In the genomic region with DNA sequence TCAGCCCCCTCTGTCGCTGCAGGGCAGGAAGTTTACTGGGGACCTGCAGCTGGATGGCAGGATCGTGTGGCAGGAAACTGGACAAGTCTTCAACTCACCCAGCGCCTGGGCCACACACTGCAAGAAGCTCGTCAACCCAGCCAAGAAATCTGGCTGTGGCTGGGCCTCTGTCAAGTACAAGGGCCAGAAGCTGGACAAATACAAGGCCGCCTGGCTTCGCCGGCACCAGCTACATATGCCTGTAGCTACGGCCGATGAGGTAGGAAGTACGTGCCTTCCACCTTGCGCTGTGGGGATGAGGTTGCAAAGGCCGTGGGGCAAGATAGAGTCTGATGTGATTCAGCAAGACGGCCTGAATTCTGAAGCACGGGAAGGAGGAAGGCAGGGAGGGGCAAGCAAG, we compare ENCODE assay signal across 8 mouse cellular contexts. TPM values are rescaled to one million over a fixed set of nuclear protein-coding genes. Genes with fewer than 3 reads are reported as not detected.
DNase-seq lines count a peak whose midpoint lies in the region; ATAC-seq and TF ChIP-seq lines count a peak whose summit lies in the region.

No protein-coding gene starts in this region.

- peak overlapping the region; percentile 97 for H3K4me2 ChIP-seq in kidney, embryonic 15.5 days
- peak overlapping the region; percentile 93 for H3K4me2 ChIP-seq in embryonic facial prominence, embryonic 12.5 days (replicated peaks)
- H3K4me2 ChIP-seq in midbrain, postnatal 0 days (ENCODE audit: low read depth, low read length, poor library complexity, severe bottlenecking), result peak overlapping the region; percentile 96

- DNase-seq in kidney, postnatal 4 days, result no peak
- peak; percentile 35 for DNase-seq in induced T-regulatory cell, adult 2 months (ENCODE audit: low read depth)
- DNase-seq in midbrain, postnatal 0 days (ENCODE audit: low spot score), result no peak
- DNase-seq in urinary bladder, adult 18-20 months (ENCODE audit: low spot score in 2 of 2), result no peak
- no peak for DNase-seq in thymus, postnatal 36 days

- H3K9ac ChIP-seq in kidney, embryonic 15.5 days, result peak overlapping the region; percentile 92
- H3K9ac ChIP-seq in embryonic facial prominence, embryonic 12.5 days, result peak overlapping the region; percentile 85
- H3K9ac ChIP-seq in midbrain, postnatal 0 days (replicated peaks; ENCODE audit: low read length, poor library complexity, severe bottlenecking), result peak overlapping the region; percentile 72

- H3K36me3 ChIP-seq in kidney, embryonic 15.5 days, result peaks cover 39% of the 10 kb centered on the region
- H3K36me3 ChIP-seq in embryonic facial prominence, embryonic 12.5 days, result peaks cover 42% of the 10 kb centered on the region
- peaks cover 20% of the 10 kb centered on the region; the same call in 1 of the 2 replicates for H3K36me3 ChIP-seq in midbrain, postnatal 0 days (ENCODE audit: insufficient read depth, low read length)

- H3K27me3 ChIP-seq in kidney, embryonic 15.5 days, result no peaks in the 10 kb centered on the region
- H3K27me3 ChIP-seq in embryonic facial prominence, embryonic 12.5 days, result no peaks in the 10 kb centered on the region
- no peaks in the 10 kb centered on the region for H3K27me3 ChIP-seq in midbrain, postnatal 0 days (ENCODE audit: insufficient read depth, low read length)

- peak overlapping the region; percentile 94 for H3K4me3 ChIP-seq in kidney, embryonic 15.5 days (replicated peaks)
- peak overlapping the region; percentile 82 for H3K4me3 ChIP-seq in embryonic facial prominence, embryonic 12.5 days
- peak overlapping the region; percentile 66 for H3K4me3 ChIP-seq in midbrain, postnatal 0 days (ENCODE audit: low read depth, low read length)

- TF ChIP-seq CTCF in midbrain, postnatal 0 days (IDR thresholded peaks at IDR 0.05), result no peak

- ATAC-seq in kidney, embryonic 15.5 days (replicated peaks; ENCODE audit: low FRiP score), result no peak
- ATAC-seq in embryonic facial prominence, embryonic 12.5 days (ENCODE audit: insufficient number of reproducible peaks, insufficient read depth, low FRiP score, low TSS enrichment), result no peak
- ATAC-seq in midbrain, postnatal 0 days (ENCODE audit: low FRiP score), result no peak
- no peak for ATAC-seq in monocyte, adult 5-6 weeks (replicated peaks; ENCODE audit: insufficient number of reproducible peaks, low FRiP score, low TSS enrichment, poor library complexity, severe bottlenecking)

- 65% methylated on average over 14 of the region's 14 CpGs for WGBS in kidney, embryonic 15.5 days
- 61% methylated on average over 14 of the region's 14 CpGs for WGBS in embryonic facial prominence, embryonic 12.5 days
- WGBS in midbrain, postnatal 0 days, result 71% methylated on average over 14 of the region's 14 CpGs

- H3K4me1 ChIP-seq in kidney, embryonic 15.5 days, result peaks cover 37% of the 10 kb centered on the region
- H3K4me1 ChIP-seq in embryonic facial prominence, embryonic 12.5 days, result peaks cover 27% of the 10 kb centered on the region
- H3K4me1 ChIP-seq in midbrain, postnatal 0 days (ENCODE audit: insufficient read depth, low read length), result peaks cover 11% of the 10 kb centered on the region

- H3K27ac ChIP-seq in kidney, embryonic 15.5 days, result 0 out of 2 replicates have a peak overlapping the region, but pooled peaks have one; percentile 10
- peak overlapping the region; percentile 55; the same call in 1 of the 2 replicates for H3K27ac ChIP-seq in embryonic facial prominence, embryonic 12.5 days
- H3K27ac ChIP-seq in midbrain, postnatal 0 days (ENCODE audit: low read depth, low read length), result no peak overlapping the region

- H3K9me3 ChIP-seq in kidney, embryonic 15.5 days (replicated peaks), result no peaks in the 10 kb centered on the region
- no peaks in the 10 kb centered on the region for H3K9me3 ChIP-seq in embryonic facial prominence, embryonic 12.5 days
- H3K9me3 ChIP-seq in midbrain, postnatal 0 days (ENCODE audit: low read length), result no peaks in the 10 kb centered on the region

RNA-seq across cellular contexts. Expression of gene Mpnd, which starts 4.7 kb away (rescaled TPM):
- polyA plus RNA-seq in kidney, embryonic 15.5 days (2015; fragmentation: Nextera tagmentation; extraction: Ambion mirVana), result 97.4 and 103 TPM in 2 replicates
- 174 and 193 TPM in 2 replicates for polyA plus RNA-seq in embryonic facial prominence, embryonic 12.5 days (2016; fragmentation: Nextera tagmentation; extraction: Ambion mirVana)
- 145 and 293 TPM in 2 replicates for total RNA-seq in midbrain, postnatal 0 days (2014; rRNA removed)
- polyA plus RNA-seq in midbrain, postnatal 0 days (2015; fragmentation: Nextera tagmentation; extraction: Ambion mirVana), result 91.6 and 99.2 TPM in 2 replicates
- total RNA-seq in monocyte, adult 5-6 weeks (2017), result 31.5 to 106 TPM (median 82.0 TPM) in 3 replicates

RNA-seq across cellular contexts. Expression of gene Stap2, which starts 4.9 kb away (rescaled TPM):
- polyA plus RNA-seq in kidney, embryonic 15.5 days (2015; fragmentation: Nextera tagmentation; extraction: Ambion mirVana), result 14.5 and 15.5 TPM in 2 replicates
- 6.4 and 8.0 TPM in 2 replicates for polyA plus RNA-seq in embryonic facial prominence, embryonic 12.5 days (2016; fragmentation: Nextera tagmentation; extraction: Ambion mirVana)
- total RNA-seq in midbrain, postnatal 0 days (2014; rRNA removed), result 1.8 and 2.4 TPM in 2 replicates
- polyA plus RNA-seq in midbrain, postnatal 0 days (2015; fragmentation: Nextera tagmentation; extraction: Ambion mirVana), result 4.3 TPM in 2 replicates
- 0.29 to 1.1 TPM in 2 of 3 replicates, not detected in the other for total RNA-seq in monocyte, adult 5-6 weeks (2017)

RNA-seq across cellular contexts. Expression of gene Fsd1, which starts 23.9 kb away (rescaled TPM):
- 19.7 and 21.7 TPM in 2 replicates for polyA plus RNA-seq in kidney, embryonic 15.5 days (2015; fragmentation: Nextera tagmentation; extraction: Ambion mirVana)
- 52.0 and 54.7 TPM in 2 replicates for polyA plus RNA-seq in embryonic facial prominence, embryonic 12.5 days (2016; fragmentation: Nextera tagmentation; extraction: Ambion mirVana)
- total RNA-seq in midbrain, postnatal 0 days (2014; rRNA removed), result 122 and 129 TPM in 2 replicates
- 188 and 225 TPM in 2 replicates for polyA plus RNA-seq in midbrain, postnatal 0 days (2015; fragmentation: Nextera tagmentation; extraction: Ambion mirVana)
- total RNA-seq in monocyte, adult 5-6 weeks (2017), result not detected in 3 replicates

RNA-seq across cellular contexts. Expression of gene Sh3gl1, which starts 26.2 kb away (rescaled TPM):
- 168 and 175 TPM in 2 replicates for polyA plus RNA-seq in kidney, embryonic 15.5 days (2015; fragmentation: Nextera tagmentation; extraction: Ambion mirVana)
- 173 and 175 TPM in 2 replicates for polyA plus RNA-seq in embryonic facial prominence, embryonic 12.5 days (2016; fragmentation: Nextera tagmentation; extraction: Ambion mirVana)
- 64.1 and 71.4 TPM in 2 replicates for total RNA-seq in midbrain, postnatal 0 days (2014; rRNA removed)
- 83.2 and 84.8 TPM in 2 replicates for polyA plus RNA-seq in midbrain, postnatal 0 days (2015; fragmentation: Nextera tagmentation; extraction: Ambion mirVana)
- 22.4 to 35.7 TPM (median 23.4 TPM) in 3 replicates for total RNA-seq in monocyte, adult 5-6 weeks (2017)

RNA-seq across cellular contexts. Expression of gene Chaf1a, which starts 30.0 kb away (rescaled TPM):
- 26.9 and 30.8 TPM in 2 replicates for polyA plus RNA-seq in kidney, embryonic 15.5 days (2015; fragmentation: Nextera tagmentation; extraction: Ambion mirVana)
- 44.5 and 45.8 TPM in 2 replicates for polyA plus RNA-seq in embryonic facial prominence, embryonic 12.5 days (2016; fragmentation: Nextera tagmentation; extraction: Ambion mirVana)
- total RNA-seq in midbrain, postnatal 0 days (2014; rRNA removed), result 2.7 and 3.1 TPM in 2 replicates
- polyA plus RNA-seq in midbrain, postnatal 0 days (2015; fragmentation: Nextera tagmentation; extraction: Ambion mirVana), result 2.4 and 2.8 TPM in 2 replicates
- total RNA-seq in monocyte, adult 5-6 weeks (2017), result 0.64 to 4.6 TPM (median 2.1 TPM) in 3 replicates
